Mouse (Mus musculus): ENCODE data around the gene Arhgef6.

Arhgef6 gene

DNA sequence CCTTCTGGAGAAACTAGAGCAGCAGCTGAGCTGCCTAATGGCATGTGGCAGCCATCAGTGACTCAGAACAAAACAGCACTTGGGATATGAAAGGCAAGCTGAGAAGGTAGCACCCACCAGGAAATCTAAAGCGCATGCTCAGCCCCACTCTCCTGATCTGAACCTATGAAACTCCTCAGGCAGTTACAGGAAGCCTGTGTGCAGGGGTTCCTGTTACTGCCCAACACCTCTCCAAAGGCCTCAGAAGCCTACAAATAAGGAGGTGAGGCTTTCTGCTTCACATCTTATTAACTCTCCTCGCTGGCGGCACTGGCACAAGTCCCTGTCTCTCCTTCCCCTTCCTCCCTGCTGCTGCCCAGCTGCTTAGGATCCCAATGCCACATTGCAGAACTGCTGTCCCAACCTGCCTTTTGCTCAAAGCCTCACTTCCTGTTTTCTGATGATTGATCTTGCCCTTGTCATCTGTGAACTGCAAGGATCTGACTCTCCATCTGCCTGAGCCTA lies 33.7 kb downstream of the Arhgef6 start:
- no peak for ATAC-seq (ENCODE audit: insufficient number of reproducible peaks, low FRiP score, low TSS enrichment)

- ATAC-seq (ENCODE audit: insufficient number of reproducible peaks, low FRiP score, low TSS enrichment): no peak
Observed at GRCm38 (mm10) chrX:57303188-57303878, 35.2 kb downstream of the Arhgef6 start.

DNA sequence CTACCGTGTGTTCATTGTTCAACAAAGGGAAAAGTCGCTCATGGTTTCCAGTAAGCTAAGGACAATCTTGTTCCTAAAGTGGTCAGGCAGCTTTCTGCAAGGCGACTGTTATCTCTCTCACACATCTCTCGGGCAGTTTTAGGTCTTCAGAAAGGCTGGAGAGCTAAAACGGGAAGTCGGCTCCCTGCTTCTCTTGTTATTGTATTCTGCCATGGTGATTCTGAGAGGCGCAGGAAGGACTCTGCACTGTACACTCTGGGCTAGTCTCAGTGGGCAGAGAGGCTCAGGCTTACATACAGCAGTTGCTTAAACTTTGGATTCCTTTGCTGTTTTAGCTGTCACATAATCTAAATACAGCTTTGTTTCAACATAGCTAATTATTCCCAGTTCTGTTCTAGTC lies 39.6 kb downstream of the Arhgef6 start:
- ATAC-seq (ENCODE audit: insufficient number of reproducible peaks, low FRiP score, low TSS enrichment): no peak

DNA sequence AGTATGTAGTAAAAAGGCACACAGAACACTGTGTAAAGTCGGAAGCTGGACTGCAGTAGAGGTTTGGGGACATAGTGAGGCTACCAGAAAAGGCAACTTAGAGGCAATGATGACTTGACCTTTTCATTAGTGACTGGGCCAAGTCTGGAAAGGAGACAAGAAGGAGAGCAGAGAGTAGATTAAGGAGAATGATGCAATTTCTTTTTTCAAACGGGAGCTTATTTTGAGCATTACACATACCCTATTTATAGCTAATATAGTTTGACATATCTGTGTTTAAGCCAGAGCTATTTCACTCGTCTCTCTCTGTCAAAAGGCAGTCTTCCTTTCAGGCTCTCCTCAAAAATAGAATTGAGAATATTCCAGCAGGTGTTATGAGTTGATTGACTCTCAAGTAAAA lies 50.1 kb downstream of the Arhgef6 start:
- ATAC-seq (ENCODE audit: insufficient number of reproducible peaks, low FRiP score, low TSS enrichment): no peak

- ATAC-seq (ENCODE audit: insufficient number of reproducible peaks, low FRiP score, low TSS enrichment): no peak
Observed at GRCm38 (mm10) chrX:57286281-57286680, 52.2 kb downstream of the Arhgef6 start.

GRCm38 (mm10) chrX:57282184-57282583 lies 56.3 kb downstream of the Arhgef6 start:
- no peak for ATAC-seq (ENCODE audit: insufficient number of reproducible peaks, low FRiP score, low TSS enrichment)

GRCm38 (mm10) chrX:57277560-57278335 lies 60.8 kb downstream of the Arhgef6 start:
- no peak for ATAC-seq (ENCODE audit: insufficient number of reproducible peaks, low FRiP score, low TSS enrichment)

DNA sequence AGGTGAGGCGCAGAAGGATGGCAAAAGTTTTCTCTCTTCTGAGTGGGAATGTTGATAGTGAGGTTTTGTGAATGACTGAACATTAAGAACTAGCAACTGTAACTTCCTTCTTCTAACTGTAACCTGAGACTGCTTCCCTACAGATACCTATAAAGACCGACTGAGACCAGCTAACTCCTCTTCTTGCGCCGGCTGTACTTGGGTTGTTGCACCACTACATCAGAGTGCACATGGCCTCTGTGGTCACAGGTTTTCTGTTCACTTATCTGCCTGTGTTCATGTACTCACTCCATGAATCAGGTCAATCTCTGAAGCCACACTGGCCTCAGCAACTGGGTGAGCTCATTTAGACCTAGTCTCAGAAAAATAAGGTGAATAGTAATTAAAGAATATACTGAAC lies 75.0 kb downstream of the Arhgef6 start:
- ATAC-seq (ENCODE audit: insufficient number of reproducible peaks, low FRiP score, low TSS enrichment): no peak

GRCm38 (mm10) chrX:57260744-57261143 lies 77.8 kb downstream of the Arhgef6 start:
- no peak for ATAC-seq (ENCODE audit: insufficient number of reproducible peaks, low FRiP score, low TSS enrichment)

- no peak for ATAC-seq (ENCODE audit: insufficient number of reproducible peaks, low FRiP score, low TSS enrichment)
Observed at GRCm38 (mm10) chrX:57253329-57254055, 85.0 kb downstream of the Arhgef6 start.

- no peak for ATAC-seq (ENCODE audit: insufficient number of reproducible peaks, low FRiP score, low TSS enrichment)
Observed at GRCm38 (mm10) chrX:57238572-57238971, 100.0 kb downstream of the Arhgef6 start.

DNA sequence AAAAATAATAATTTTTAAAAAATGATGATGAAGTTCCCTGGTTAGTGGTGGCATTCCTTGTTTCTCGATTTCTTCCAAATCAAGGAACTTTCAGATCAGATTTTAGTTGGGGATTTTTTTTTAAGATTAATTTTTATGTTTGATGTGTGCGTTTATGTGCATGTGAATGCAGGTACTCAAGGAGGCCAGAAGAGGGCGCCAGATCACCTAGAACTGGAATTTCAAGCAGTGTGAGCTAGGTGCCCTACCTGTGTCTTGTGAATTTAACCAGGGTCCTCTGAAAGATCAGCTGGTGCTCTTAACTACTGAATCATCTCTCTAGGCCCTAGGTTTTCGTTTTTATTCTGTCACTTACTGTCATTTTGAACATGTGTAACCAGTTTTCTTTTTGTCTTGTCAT lies 102.5 kb downstream of the Arhgef6 start:
- no peak for ATAC-seq (ENCODE audit: insufficient number of reproducible peaks, low FRiP score, low TSS enrichment)

- ATAC-seq (ENCODE audit: insufficient number of reproducible peaks, low FRiP score, low TSS enrichment): no peak
Observed at GRCm38 (mm10) chrX:57233596-57233995, 104.9 kb downstream of the Arhgef6 start.

GRCm38 (mm10) chrX:57228178-57228577 lies 110.4 kb downstream of the Arhgef6 start:
- no peak for ATAC-seq (ENCODE audit: insufficient number of reproducible peaks, low FRiP score, low TSS enrichment)

DNA sequence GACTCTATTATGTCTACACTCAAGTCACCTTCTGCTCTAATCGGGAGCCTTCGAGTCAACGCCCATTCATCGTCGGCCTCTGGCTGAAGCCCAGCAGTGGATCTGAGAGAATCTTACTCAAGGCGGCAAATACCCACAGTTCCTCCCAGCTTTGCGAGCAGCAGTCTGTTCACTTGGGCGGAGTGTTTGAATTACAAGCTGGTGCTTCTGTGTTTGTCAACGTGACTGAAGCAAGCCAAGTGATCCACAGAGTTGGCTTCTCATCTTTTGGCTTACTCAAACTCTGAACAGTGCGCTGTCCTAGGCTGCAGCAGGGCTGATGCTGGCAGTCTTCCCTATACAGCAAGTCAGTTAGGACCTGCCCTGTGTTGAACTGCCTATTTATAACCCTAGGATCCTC lies 115.2 kb downstream of the Arhgef6 start:
- no peak for ATAC-seq (ENCODE audit: insufficient number of reproducible peaks, low FRiP score, low TSS enrichment)

- ATAC-seq (ENCODE audit: insufficient number of reproducible peaks, low FRiP score, low TSS enrichment): no peak
Observed at GRCm38 (mm10) chrX:57221881-57222280, 116.6 kb downstream of the Arhgef6 start.

- no peak for ATAC-seq (ENCODE audit: insufficient number of reproducible peaks, low FRiP score, low TSS enrichment)
Observed at GRCm38 (mm10) chrX:57219563-57219962, 119.0 kb downstream of the Arhgef6 start.

- ATAC-seq (ENCODE audit: insufficient number of reproducible peaks, low FRiP score, low TSS enrichment): no peak
Observed at GRCm38 (mm10) chrX:57216271-57216670, 122.3 kb downstream of the Arhgef6 start.

DNA sequence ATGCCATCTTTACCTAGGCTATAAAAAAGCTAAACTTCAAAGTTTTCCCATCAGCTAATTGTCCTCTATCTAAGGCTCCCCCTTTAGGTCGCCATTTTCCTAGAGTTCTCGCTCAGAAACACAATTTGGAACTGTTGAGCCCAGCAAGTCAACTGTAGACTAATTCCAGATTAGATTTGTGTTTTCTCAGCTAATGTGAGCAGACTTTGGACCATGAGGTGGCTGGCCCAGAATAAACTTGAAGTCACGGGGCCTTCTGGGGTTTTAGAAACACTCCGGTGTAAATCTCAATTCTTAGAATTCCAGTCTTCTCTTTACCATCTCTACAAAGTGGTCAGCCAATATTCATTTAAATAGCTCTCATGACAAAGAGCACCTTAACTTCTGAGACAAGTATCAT lies 123.0 kb downstream of the Arhgef6 start:
- ATAC-seq (ENCODE audit: insufficient number of reproducible peaks, low FRiP score, low TSS enrichment): no peak

- no peak for ATAC-seq (ENCODE audit: insufficient number of reproducible peaks, low FRiP score, low TSS enrichment)
Observed at GRCm38 (mm10) chrX:57212862-57213261, 125.7 kb downstream of the Arhgef6 start.

- ATAC-seq (ENCODE audit: insufficient number of reproducible peaks, low FRiP score, low TSS enrichment): no peak
Observed at GRCm38 (mm10) chrX:57211876-57212275, 126.7 kb downstream of the Arhgef6 start, which contains the start of gene Cd40lg. Gene Cd40lg, plus strand, starts transcription at chrX:57212143.
